Mouse (Mus musculus) adrenal gland, postnatal 25 days (tissue): ENCODE results near the gene Gm21680. TPM values are rescaled to one million over a fixed set of nuclear protein-coding genes. Genes with fewer than 3 reads are reported as not detected.
"Not testable (repeated sequence)": the region's sequence is repeated elsewhere in the genome, so short reads cannot be mapped to it uniquely, and the experiment has no call there.

Experiments
- DNase-seq: peaks from one replicate; pipeline ENCODE4 v3.0.0; 2021; ENCODE audit warnings: mixed read lengths
- long read RNA-seq: library from polyadenylated mRNA; stranded (forward); transcript quantifications from one replicate; pipeline ENCODE4 v2.0.0, GENCODE M21; 2021
- total RNA-seq: library from RNA; stranded (reverse); gene quantifications from 2 replicates; pipeline ENCODE4 v1.2.3, GENCODE M21; 2021

Gene Gm21680
- not detected in 2 replicates for total RNA-seq
- long read RNA-seq, result 0 reads

DNA sequence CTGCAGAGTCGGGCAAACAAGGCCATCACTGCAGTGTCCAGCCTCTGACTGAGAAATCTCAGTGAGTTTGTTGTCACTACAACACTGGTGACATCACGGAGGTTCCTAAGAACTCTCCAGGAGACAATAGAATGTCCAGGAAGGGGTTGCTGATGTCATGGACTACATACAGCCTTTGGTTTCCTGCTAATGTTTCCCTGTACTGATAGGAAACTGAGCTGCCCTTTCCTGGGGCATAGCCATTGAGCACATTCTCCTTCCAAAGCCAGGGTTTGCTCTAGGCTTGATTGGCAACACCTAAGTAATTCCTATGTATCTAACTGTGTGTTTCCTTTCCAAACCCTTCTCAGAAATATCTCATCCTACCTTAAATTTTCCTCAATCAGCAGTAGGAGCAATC, at the start of gene Gm21680:
TSS of gene Gm21680 (minus strand) at position 101 of the 400 bp plus-strand sequence.
- DNase-seq, result not testable (repeated sequence)

DNA sequence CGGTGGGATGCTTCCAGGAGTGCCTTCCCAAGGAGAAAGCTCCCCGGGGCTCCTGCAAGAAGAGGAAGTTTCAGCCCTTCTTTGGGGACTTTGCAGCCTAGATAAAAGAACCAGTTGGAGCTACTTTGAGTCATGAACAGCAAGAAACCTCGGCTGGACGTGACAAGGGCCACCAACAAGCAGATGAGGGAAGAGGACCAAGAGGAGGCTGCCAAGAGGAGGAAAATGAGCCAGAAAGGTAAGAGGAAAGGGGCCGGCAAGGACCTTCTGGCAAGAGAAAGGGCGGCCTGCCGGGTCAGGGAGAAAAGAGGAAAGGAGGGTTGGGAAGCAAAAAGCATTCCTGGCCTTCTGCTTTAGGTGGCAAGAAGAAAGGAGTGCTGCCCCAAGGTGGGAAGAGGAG, 35.2 kb upstream of the Gm21680 start:
- DNase-seq, result not testable (repeated sequence)

DNA sequence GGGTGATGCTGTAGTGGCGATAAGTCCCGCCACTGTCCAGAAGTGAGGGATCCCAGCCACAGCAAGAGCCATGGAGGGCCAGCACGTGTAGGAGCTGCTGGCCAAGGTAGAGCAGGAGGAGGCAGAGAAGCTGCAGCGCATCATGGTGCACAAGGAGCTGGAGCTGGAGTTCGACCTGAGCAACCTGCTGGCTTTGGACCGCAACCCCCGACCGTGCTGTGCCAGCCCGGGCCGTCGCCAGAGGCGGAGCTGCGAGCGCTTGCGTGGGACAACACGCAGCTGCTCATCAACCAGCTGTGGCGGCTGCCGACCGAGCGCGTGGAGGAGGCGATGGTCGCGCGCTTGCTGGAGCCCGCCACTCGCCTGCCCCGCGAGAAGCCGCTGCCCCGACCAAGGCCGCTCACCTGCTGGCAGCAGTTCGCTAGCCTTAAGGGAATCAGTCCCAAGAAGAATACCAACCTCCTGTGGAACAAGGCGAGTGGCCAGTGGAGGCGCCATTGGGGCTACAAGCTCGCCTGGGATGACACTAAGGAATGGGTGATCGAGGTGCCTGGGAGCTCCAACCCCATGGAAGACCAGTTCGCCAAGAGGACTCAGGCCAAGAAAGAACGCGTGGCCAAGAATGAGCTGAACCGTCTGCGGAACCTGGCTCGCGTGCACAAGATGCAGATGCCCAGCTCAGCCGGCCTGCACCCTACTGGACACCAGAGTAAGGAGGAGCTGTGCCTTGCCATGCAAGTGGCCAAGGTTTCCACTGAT, 34.7 kb upstream of the Gm21680 start:
- peak; percentile 32 for DNase-seq

DNA sequence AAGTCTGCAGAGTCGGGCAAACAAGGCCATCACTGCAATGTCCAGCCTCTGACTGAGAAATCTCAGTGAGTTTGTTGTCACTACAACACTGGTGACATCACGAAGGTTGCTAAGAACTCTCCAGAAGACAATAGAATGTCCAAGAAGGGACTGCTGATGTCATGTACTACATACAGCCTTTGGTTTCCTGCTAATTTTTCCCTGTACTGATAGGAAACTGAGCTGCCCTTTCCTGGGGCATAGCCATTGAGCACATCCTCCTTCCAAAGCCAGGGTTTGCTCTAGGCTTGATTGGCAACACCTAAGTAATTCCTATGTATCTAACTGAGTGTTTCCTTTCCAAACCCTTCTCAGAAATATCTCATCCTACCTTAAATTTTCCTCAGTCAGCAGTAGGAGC, 32.2 kb upstream of the Gm21680 start, which contains the start of gene Gm1979:
TSS of gene Gm1979 (minus strand) at position 101 of the 400 bp plus-strand sequence.
- DNase-seq, result not testable (repeated sequence)

DNA sequence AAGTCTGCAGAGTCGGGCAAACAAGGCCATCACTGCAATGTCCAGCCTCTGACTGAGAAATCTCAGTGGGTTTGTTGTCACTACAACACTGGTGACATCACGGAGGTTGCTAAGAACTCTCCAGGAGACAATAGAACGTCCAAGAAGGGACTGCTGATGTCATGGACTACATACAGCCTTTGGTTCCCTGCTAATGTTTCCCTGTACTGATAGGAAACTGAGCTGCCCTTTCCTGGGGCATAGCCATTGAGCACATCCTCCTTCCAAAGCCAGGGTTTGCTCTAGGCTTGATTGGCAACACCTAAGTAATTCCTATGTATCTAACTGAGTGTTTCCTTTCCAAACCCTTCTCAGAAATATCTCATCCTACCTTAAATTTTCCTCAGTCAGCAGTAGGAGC, 16.1 kb upstream of the Gm21680 start, which contains the start of gene Gm21698:
TSS of gene Gm21698 (minus strand) at position 101 of the 400 bp plus-strand sequence.
- not testable (repeated sequence) for DNase-seq

DNA sequence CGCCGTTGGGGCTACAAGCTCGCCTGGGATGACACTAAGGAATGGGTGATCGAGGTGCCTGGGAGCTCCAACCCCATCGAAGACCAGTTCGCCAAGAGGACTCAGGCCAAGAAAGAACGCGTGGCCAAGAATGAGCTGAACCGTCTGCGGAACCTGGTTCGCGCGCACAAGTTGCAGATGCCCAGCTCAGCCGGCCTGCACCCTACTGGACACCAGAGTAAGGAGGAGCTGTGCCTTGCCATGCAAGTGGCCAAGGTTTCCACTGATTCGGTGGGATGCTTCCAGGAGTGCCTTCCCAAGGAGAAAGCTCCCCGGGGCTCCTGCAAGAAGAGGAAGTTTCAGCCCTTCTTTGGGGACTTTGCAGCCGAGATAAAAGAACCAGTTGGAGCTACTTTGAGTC, 15.4 kb downstream of the Gm21680 start:
- DNase-seq, result not testable (repeated sequence)

DNA sequence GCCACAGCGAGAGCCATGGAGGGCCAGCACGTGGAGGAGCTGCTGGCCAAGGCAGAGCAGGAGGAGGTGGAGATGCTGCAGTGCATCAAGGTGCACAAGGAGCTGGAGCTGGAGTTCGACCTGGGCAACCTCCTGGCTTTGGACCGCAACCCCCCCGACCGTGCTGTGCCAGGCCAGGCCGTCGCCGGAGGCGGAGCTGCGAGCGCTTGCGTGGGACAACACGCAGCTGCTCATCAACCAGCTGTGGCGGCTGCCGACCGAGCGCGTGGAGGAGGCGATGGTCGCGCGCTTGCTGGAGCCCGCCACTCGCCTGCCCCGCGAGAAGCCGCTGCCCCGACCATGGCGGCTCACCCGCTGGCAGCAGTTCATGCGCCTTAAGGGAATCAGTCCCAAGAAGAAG, 15.9 kb downstream of the Gm21680 start:
- DNase-seq, result peak; percentile 18

DNA sequence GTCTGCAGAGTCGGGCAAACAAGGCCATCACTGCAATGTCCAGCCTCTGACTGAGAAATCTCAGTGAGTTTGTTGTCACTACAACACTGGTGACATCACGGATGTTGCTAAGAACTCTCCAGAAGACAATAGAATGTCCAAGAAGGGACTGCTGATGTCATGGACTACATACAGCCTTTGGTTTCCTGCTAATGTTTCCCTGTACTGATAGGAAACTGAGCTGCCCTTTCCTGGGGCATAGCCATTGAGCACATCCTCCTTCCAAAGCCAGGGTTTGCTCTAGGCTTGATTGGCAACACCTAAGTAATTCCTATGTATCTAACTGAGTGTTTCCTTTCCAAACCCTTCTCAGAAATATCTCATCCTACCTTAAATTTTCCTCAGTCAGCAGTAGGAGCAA, 18.1 kb downstream of the Gm21680 start, which contains the start of gene Gm21671:
TSS of gene Gm21671 (minus strand) at position 101 of the 400 bp plus-strand sequence.
- not testable (repeated sequence) for DNase-seq

DNA sequence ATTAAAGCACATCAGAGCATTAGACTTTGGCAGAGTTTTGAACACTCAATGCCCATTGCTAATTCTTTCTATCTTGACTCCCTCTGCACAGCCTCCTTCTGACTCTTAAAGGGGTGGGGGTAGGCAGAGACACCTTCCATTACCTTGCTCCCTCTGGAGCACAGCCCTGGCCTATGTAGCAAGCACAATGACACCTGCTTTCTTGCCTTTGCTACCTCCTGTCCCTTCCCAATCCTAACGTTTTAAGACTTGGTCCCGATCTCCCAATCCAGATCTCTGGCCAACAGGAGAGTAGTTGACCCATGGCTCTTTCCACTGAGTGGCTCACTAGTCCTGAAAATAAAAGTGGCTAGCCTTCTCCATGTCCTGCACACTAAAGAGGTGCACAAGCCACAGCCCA, 27.1 kb downstream of the Gm21680 start:
- DNase-seq, result not testable (repeated sequence)

DNA sequence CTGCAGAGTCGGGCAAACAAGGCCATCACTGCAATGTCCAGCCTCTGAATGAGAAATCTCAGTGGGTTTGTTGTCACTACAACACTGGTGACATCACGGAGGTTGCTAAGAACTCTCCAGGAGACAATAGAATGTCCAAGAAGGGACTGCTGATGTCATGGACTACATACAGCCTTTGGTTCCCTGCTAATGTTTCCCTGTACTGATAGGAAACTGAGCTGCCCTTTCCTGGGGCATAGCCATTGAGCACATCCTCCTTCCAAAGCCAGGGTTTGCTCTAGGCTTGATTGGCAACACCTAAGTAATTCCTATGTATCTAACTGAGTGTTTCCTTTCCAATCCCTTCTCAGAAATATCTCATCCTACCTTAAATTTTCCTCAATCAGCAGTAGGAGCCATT, 30.2 kb downstream of the Gm21680 start, which contains the start of gene Gm21663:
TSS of gene Gm21663 (minus strand) at position 101 of the 400 bp plus-strand sequence.
- DNase-seq, result not testable (repeated sequence)

Other genes starting within 250 kb of the Gm21680 start
- 6.1 and 9.6 TPM in 2 replicates for gene Actr3b, start 212.7 kb downstream of the Gm21680 start, total RNA-seq
- not detected in 2 replicates for gene Gm21663, start 30.3 kb downstream of the Gm21680 start, total RNA-seq
- gene Gm21671, start 18.2 kb downstream of the Gm21680 start, total RNA-seq, result not detected in 2 replicates
- gene Gm21698, start 16.0 kb upstream of the Gm21680 start, total RNA-seq, result not detected in 2 replicates
- gene Gm1979, start 32.1 kb upstream of the Gm21680 start, total RNA-seq, result not detected in 2 replicates
- gene Gm5862, start 50.3 kb upstream of the Gm21680 start, total RNA-seq, result not detected in 2 replicates
- gene Speer4a, start 66.9 kb upstream of the Gm21680 start, total RNA-seq, result 0.12 TPM in 1 of 2 replicates, not detected in the other
- not detected in 2 replicates for gene Gm7347, start 85.9 kb upstream of the Gm21680 start, total RNA-seq
- gene Gm10471, start 116.6 kb upstream of the Gm21680 start, total RNA-seq, result not detected in 2 replicates
- gene 5031410I06Rik, start 132.7 kb upstream of the Gm21680 start, total RNA-seq, result not detected in 2 replicates
- gene Gm10220, start 148.8 kb upstream of the Gm21680 start, total RNA-seq, result not detected in 2 replicates